Mouse (Mus musculus) large intestine, adult 2 months (tissue): ENCODE data around the gene Epb41l4b. TPM values are rescaled to one million over a fixed set of nuclear protein-coding genes. Genes with fewer than 3 reads are reported as not detected.

Experiments used
- DNase-seq: peaks from one replicate; pipeline ENCODE4 v3.0.0-alpha.2; 2012; ENCODE audit warnings: low read depth, low spot score
- WGBS: fragments of 180-500 bp; shearing (Covaris S2); methylation state at CpG from one replicate; pipeline ENCODE4 v1.1.7; 2018; 5-methylcytosine and 5-hydroxymethylcytosine counted together
- polyA plus RNA-seq: library from polyadenylated mRNA; depleted of rRNA; stranded (reverse); fragments of >200 nt; gene quantifications from 2 replicates; pipeline ENCODE4 v1.2.3, GENCODE M21; 2012; rRNA removed

Gene Epb41l4b
- 107 and 133 TPM in 2 replicates for polyA plus RNA-seq

DNA sequence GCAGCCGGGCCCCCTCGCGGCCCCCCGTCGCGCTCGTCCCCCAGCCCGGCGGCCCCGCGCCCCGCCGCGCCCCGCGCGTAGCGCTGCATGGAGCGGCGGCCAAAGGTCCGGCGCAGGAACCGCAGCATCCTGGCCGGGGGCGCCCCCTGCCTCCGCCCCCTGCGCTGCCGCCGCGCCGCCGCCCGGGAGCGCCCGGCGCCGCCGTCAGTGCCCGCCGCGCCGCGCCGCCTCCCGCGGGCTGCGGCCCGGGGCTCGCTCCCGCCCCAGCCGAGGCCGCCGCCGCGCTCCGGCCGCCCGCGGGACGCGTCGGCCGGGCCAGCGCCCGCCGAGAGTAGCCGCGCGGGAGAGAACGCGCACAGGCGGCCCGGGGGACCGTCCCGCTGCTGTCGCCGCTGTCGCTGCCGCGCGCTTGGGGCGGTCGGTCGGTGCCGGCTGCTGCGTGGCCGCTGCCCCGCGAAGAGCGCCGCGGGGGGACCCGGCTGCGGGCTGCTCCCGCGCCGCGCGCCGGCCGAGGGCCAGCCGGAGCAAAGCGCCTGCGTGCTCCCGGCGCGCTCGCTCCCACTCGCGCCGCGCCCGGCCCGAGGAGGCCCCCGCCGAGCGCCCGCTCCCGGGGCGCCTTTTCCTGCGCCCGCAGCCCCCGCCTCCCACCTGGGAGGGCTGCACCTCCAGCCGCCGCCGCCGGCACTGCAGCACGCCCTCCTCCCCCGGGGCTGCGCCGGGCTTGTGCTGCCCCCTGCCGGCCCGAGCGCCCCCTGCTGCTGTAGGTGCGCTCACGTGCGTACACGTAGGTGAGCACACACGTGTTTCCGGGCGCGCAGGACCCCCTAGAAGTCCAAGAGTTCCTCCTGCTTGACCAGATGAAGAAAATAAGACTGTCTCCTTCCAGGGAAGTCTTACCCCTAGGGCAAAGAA lies at the start of gene Epb41l4b:
Gene Epb41l4b, minus strand, starts transcription at position 412 of the 912 bp plus-strand sequence.
- no peak for DNase-seq
- 7% methylated on average over 122 of the region's 142 CpGs for WGBS

GRCm38 (mm10) chr4:57191543-57192283 lies 48.5 kb upstream of the Epb41l4b start:
- 59% methylated on average over 9 of the region's 9 CpGs for WGBS
- no peak for DNase-seq

DNA sequence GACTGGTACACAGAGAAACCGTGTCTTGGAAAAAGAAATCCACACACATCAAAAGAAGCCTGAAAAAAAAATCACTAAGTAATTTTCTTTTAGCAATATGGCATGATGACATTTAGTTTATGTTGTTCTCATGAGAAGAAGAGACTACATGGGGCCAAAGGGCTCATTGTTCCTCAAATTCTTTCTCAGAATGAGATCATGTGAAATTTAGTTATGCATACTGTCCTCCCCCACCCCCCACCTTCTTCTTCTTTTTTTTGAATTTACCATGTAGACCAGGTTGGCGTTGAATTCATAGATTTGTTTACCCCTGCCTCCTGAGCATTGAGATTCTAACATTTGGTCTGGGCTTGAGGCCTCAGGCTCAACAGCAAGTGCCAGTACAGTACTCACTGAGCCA lies 46.6 kb upstream of the Epb41l4b start:
- no peak for DNase-seq
- 92% methylated on average over 2 of the region's 2 CpGs for WGBS

DNA sequence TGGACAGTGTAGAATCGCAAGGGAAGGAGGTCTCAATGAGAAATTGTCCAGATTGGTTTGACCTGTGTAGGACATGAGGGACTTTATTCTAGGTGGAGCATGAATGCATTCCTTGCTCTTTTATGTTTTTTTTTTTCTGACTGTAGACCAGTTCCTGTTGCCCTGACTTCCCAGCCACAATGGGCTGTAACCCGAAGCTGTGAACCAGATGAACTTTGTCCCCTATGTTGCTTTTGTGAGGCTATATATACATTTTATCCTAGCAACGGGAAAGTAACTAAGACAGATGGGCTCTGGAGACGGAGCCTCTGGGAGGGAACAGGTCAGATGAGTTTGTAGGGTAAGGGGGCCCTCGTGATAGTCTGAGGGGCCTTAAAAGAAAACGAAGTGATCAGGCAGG lies 42.8 kb upstream of the Epb41l4b start:
- WGBS, result 10% methylated on average over 6 of the region's 6 CpGs
- peak; percentile 76 for DNase-seq

DNA sequence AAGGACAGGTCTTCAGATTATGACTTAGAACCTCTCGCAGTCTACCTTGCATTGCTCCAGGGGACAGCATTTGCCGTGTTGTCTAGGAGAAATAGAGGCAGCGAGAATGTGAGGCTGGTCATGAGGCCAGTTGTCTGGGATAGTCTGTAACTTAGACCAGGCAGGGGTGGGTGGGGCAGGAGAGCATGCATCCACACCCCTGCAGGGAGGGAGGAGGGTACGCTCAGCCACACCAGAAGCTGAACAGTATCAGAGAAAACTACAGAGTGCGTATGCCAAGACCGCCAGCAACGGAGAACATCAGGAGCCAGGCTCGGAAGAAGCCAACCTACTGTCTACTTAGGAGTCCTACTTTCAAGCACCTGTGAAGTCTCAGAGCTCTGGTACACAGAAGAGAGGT lies 42.2 kb upstream of the Epb41l4b start:
- peak; percentile 45 for DNase-seq
- 35% methylated on average over 8 of the region's 8 CpGs for WGBS

DNA sequence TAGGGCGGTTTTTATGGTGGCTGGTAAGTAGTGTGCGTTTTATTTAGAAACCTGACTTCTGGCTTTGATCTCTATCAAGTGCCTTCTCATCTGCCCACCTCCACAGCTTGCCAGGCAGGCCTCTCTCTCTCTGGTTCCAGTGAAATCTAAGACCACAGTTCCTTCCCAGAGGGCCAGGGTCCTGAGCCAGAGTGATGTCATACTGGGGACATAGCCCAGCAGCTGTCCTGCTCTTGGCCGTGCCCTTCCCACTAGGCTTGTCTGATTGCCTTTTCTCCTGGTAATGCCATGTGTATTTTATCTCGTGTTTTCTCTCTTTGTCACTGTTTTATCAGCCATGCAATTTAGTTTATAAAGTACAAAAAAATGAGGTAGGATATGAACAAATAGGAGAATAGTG lies 40.3 kb upstream of the Epb41l4b start:
- 54% methylated on average over 4 of the region's 4 CpGs for WGBS
- DNase-seq, result no peak

DNA sequence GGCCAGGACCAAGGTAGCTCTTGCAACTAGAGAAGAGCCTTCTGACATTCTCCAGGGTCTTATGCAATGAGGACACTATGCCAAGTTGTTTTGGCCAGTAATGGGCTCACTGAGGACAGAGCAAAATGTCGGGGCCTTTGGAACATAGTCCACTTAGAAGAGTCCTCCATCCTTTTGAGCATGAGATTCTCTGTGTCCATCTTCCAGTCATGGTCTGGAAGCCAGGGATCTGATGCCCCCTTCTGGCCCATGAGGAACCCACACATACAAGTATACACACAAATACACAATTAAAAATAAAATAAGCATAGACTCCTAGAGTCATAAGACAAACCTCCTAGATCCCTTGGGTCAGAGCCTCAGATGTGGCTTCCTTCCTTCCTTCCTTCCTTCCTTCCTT lies 38.3 kb upstream of the Epb41l4b start:
- WGBS, result 48% methylated on average over 1 of the region's 1 CpGs
- DNase-seq, result no peak

GRCm38 (mm10) chr4:57178881-57179280 lies 35.6 kb upstream of the Epb41l4b start:
- 45% methylated on average over 4 of the region's 4 CpGs for WGBS
- DNase-seq, result no peak

DNA sequence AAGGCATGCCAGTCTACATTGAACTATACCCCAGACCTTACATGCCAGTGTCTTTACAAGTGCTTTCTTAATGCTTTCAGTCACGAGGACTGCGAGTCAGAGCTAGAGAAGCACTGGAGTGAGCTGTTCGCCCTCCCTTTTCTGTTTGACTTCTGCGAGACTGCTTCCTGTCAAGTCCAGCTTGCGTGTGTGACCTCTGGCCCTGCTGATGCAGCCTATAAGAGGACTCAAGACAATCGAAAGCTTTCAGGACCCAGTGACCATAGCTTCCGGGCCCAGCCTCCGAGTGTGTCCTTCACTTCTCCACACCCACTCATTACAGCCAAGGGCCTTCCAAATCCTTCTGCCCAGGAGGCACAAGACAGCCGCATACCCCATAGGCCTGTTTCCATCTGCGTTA lies 32.1 kb upstream of the Epb41l4b start:
- DNase-seq, result no peak
- 59% methylated on average over 10 of the region's 10 CpGs for WGBS

GRCm38 (mm10) chr4:57172861-57173260 lies 29.6 kb upstream of the Epb41l4b start:
- 73% methylated on average over 8 of the region's 8 CpGs for WGBS
- no peak for DNase-seq

- 27% methylated on average over 5 of the region's 5 CpGs for WGBS
Observed at GRCm38 (mm10) chr4:57171817-57172216, 28.6 kb upstream of the Epb41l4b start.

DNA sequence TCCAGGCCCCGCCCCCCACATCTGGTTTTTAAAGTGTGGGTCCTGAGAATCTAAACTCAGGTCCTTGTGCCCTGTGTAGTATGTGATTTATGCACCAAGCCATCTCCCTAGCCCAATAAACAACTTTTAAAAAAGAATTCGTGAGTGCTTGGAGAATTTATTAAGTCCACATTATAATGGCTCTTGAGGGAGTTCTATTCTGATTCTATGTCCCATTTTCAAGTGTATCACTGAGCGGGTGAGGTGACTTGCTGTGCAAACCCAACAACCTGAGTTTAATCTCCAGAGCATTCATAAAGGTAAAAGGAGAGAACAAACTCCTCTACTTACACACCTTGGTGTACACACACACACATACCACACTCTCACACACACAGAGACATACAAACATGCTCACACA lies 25.4 kb upstream of the Epb41l4b start:
- no peak for DNase-seq
- 75% methylated on average over 3 of the region's 3 CpGs for WGBS

More at GRCm38 (mm10) chr4:57171817-57172216, 28.6 kb upstream of the Epb41l4b start:
- DNase-seq, result no peak

- 89% methylated on average over 1 of the region's 1 CpGs for WGBS
Observed at GRCm38 (mm10) chr4:57168277-57168676, 25.0 kb upstream of the Epb41l4b start.

DNA sequence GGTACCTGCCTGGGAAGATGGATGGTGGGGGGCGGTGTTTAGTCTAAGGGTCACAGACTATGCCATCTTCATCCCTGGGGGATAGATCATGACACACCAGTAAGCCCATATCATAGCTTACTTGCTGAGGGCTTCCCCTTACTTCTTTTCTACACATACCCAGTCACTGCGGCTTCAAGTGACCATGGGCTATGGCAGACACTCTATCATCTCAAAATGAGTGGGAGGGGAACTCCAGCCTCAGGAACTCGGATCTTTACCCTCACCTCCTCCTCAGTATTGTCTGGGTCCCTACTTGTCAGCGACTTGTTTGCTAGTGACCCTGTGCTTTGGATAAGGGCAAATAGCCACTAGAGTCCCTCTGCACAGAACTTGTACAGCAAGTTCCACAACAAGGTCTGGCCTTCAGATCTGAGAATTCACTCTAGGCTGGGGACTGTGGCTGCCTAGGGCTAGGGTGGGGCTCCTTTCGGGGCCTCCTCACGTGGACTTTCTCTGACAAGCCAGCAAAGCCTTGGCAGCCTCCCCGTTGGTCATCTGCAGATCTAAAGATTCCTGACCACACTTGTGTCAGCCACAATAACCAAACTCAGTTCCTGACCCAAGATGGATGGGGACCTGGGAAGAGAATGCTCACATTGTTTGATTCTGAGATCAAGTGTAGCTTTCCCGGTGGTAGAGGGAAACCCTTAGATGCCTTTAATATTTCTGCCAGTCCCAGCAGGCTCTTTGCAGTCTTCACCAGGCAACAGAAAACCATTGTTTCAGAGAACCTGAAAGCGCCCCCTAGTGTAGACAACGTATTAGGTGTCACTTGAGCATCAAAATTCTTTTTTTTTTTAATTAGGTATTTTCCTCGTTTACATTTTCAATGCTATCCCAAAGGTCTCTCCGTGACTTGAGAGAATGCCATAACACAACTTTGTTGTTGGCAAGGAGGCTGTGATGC lies 24.0 kb upstream of the Epb41l4b start:
- WGBS, result 38% methylated on average over 12 of the region's 12 CpGs
- DNase-seq, result no peak

More at GRCm38 (mm10) chr4:57168277-57168676, 25.0 kb upstream of the Epb41l4b start:
- no peak for DNase-seq

- WGBS, result 71% methylated on average over 3 of the region's 3 CpGs
- no peak for DNase-seq
Observed at GRCm38 (mm10) chr4:57165654-57166053, 22.4 kb upstream of the Epb41l4b start.

GRCm38 (mm10) chr4:57164578-57165210 lies 21.5 kb upstream of the Epb41l4b start:
- WGBS, result 70% methylated on average over 9 of the region's 9 CpGs
- DNase-seq, result no peak

DNA sequence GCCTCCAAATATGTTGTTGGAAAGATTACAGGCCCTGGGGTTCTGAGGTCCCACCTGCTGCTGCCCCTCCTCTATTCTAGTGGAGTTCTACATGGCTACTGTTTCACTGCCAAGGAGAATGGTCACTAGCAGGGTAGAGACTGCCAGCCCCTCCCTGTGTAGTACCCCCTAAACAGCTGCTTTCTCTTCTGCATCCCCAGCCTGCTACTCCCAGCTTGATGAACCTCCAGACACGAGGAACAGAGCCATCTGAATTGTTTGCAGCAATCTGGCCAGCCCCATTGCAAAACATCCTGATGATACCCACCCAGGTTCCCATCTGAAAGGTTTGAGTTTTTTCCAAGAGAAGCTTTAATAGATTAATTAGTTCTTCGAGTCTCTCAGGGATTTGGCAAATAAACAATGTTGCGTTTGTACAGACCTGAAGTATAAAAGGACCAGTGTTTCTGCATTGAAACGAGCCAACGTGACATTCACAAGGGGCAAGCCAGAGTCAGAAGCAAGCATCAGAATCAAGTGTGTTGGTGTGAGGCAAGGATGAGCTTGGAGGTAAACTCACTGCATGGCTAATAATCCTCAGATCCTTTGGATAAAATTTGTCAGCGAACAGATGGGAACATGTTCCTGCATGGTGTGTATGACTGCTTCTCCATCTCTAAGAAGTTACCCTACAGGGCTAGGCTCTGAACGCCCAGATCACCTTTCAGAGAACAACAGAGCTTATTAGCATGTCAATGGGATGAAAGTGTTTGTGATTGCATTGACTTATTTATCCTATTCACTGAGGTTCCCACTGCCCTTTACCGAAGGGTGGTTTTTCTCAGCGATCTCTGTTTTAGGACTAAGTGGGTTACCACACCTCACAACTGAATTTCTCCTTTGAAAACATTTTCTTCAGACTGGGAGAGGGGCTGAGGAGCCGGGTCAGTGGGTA lies 19.8 kb upstream of the Epb41l4b start:
- 61% methylated on average over 10 of the region's 10 CpGs for WGBS
- no peak for DNase-seq

GRCm38 (mm10) chr4:57160571-57160970 lies 17.3 kb upstream of the Epb41l4b start:
- no peak for DNase-seq
- WGBS, result 81% methylated on average over 7 of the region's 7 CpGs
